Mouse (Mus musculus): ENCODE measurements around the gene Git1.

GRCm38 (mm10) chr11:77519043-77519442 is 25.7 kb downstream of the Git1 start, which contains the start of gene Gm10392:
- TF ChIP-seq CTCF (conservative IDR thresholded peaks at IDR 0.05; ENCODE audit: insufficient read depth, insufficient read length, low read depth, low read length) (no peak), POLR2A (IDR thresholded peaks at IDR 0.05; ENCODE audit: low read depth, low read length) (no peak)
